Mouse (Mus musculus): ENCODE data around the gene Tes.

The Tes gene

DNA sequence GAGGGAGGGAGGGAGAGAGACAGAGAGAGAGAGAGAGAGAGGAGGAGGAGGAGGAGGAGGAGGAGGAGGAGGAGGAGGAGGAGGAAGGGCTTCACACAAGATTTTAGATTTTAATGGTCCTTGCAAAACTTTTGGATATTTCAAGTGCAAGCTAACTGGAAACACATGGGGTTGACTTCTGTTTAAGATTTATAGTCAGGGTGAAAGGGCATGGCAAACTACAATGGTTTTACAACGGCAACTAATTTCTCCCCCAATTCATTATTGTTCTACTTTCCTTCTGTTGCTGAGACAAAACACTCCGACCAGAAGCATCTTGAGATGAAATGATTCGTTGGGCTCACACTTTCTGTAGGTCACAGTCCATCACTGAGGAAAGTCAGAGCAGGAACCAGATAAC, 87.6 kb downstream of the Tes start:
- no peak for DNase-seq (ENCODE audit: low spot score in 2 of 2)

Data from heart, adult 9 months (tissue).